ENCODE assay signal across 21 mouse cellular contexts in genomic region chr14:100924880-100925279, GRCm38 (mm10).
DNase-seq lines count a peak whose midpoint lies in the region; ATAC-seq and TF ChIP-seq lines count a peak whose summit lies in the region.
"Had no signal": no experiment of that assay in that cellular context is flagged by ENCODE, and none has a peak within 500 bp of the region (broad histone marks: within the 10 kb centered on the region; RNA-seq: fewer than 3 reads in every experiment).

No protein-coding gene starts in this region.

- no peaks in the 10 kb centered on the region for H3K9me3 ChIP-seq in intestine, embryonic 16.5 days (ENCODE audit: control insufficient read depth, low read length)
- no peaks in the 10 kb centered on the region for H3K9me3 ChIP-seq in intestine, embryonic 15.5 days
- H3K9me3 ChIP-seq in liver, postnatal 0 days (ENCODE audit: low read length): no peaks in the 10 kb centered on the region
- no peaks in the 10 kb centered on the region for H3K9me3 ChIP-seq in liver, embryonic 12.5 days (replicated peaks)
- no peaks in the 10 kb centered on the region for H3K9me3 ChIP-seq in stomach, embryonic 15.5 days
- H3K9me3 ChIP-seq in stomach, postnatal 0 days (ENCODE audit: control insufficient read depth, low read length): no peaks in the 10 kb centered on the region

- WGBS in intestine, embryonic 16.5 days: 61% methylated on average over 6 of the region's 6 CpGs
- 65% methylated on average over 6 of the region's 6 CpGs for WGBS in intestine, embryonic 15.5 days
- 57% methylated on average over 6 of the region's 6 CpGs for WGBS in liver, postnatal 0 days (ENCODE audit: insufficient replicate concordance)
- WGBS in liver, embryonic 12.5 days (ENCODE audit: insufficient replicate concordance): 62% methylated on average over 6 of the region's 6 CpGs
- 57% methylated on average over 6 of the region's 6 CpGs for WGBS in stomach, embryonic 15.5 days
- 55% methylated on average over 6 of the region's 6 CpGs for WGBS in stomach, postnatal 0 days

- no peaks in the 10 kb centered on the region for H3K36me3 ChIP-seq in intestine, embryonic 16.5 days (ENCODE audit: control insufficient read depth, insufficient read depth, low read length)
- no peaks in the 10 kb centered on the region for H3K36me3 ChIP-seq in intestine, embryonic 15.5 days
- no peaks in the 10 kb centered on the region for H3K36me3 ChIP-seq in liver, postnatal 0 days (replicated peaks; ENCODE audit: insufficient read depth, low read length)
- H3K36me3 ChIP-seq in liver, embryonic 12.5 days: no peaks in the 10 kb centered on the region
- no peaks in the 10 kb centered on the region for H3K36me3 ChIP-seq in stomach, embryonic 15.5 days
- no peaks in the 10 kb centered on the region for H3K36me3 ChIP-seq in stomach, postnatal 0 days (ENCODE audit: control insufficient read depth, insufficient read depth, low read length)
- H3K36me3 ChIP-seq: G1E had no signal

- peak; percentile 50; the same call in 1 of the 2 replicates for ATAC-seq in intestine, embryonic 16.5 days
- no peak for ATAC-seq in intestine, embryonic 15.5 days
- ATAC-seq in liver, postnatal 0 days: peak; percentile 55
- ATAC-seq in liver, embryonic 12.5 days: no peak
- peak; percentile 58; the same call in 1 of the 2 replicates for ATAC-seq in stomach, embryonic 15.5 days (ENCODE audit: insufficient read depth, low FRiP score, low read depth)
- no peak for ATAC-seq in stomach, postnatal 0 days (ENCODE audit: low FRiP score, low TSS enrichment)
- ATAC-seq: activated CD4-positive, CD25-positive, alpha-beta regulatory T cell, adult 4 months; CD4-positive, CD25-positive, alpha-beta regulatory T cell, adult 4 months; Patski had no signal

- no peak overlapping the region for H3K4me3 ChIP-seq in intestine, embryonic 16.5 days (ENCODE audit: low read length)
- H3K4me3 ChIP-seq in intestine, embryonic 15.5 days (replicated peaks): no peak overlapping the region
- no peak overlapping the region for H3K4me3 ChIP-seq in liver, postnatal 0 days (ENCODE audit: low read depth, low read length)
- H3K4me3 ChIP-seq in liver, embryonic 12.5 days: no peak overlapping the region
- no peak overlapping the region for H3K4me3 ChIP-seq in stomach, embryonic 15.5 days (replicated peaks)
- no peak overlapping the region for H3K4me3 ChIP-seq in stomach, postnatal 0 days (ENCODE audit: low read depth, low read length)

- DNase-seq in liver, postnatal 0 days: no peak
- no peak for DNase-seq in stomach, postnatal 0 days (ENCODE audit: low spot score)
- DNase-seq: adrenal gland, adult 2 months; adrenal gland, adult 8-10 months; adrenal gland, postnatal 10 days; adrenal gland, postnatal 14 days; adrenal gland, postnatal 25 days; adrenal gland, postnatal 36 days; B cell, adult 2 months; cerebellum, adult 11 months; cerebellum, adult 11-12 months; cerebellum, adult 18-20 months had no signal

- no peak overlapping the region for H3K9ac ChIP-seq in intestine, embryonic 16.5 days (ENCODE audit: low read depth, low read length)
- no peak overlapping the region for H3K9ac ChIP-seq in intestine, embryonic 15.5 days
- H3K9ac ChIP-seq in liver, postnatal 0 days (replicated peaks): no peak overlapping the region
- H3K9ac ChIP-seq in liver, embryonic 12.5 days: no peak overlapping the region
- no peak overlapping the region for H3K9ac ChIP-seq in stomach, embryonic 15.5 days
- H3K9ac ChIP-seq in stomach, postnatal 0 days (ENCODE audit: low read length): no peak overlapping the region

- no peak for TF ChIP-seq EP300 in liver, postnatal 0 days (IDR thresholded peaks at IDR 0.05; ENCODE audit: low read depth)
- no peak for TF ChIP-seq EP300 in stomach, postnatal 0 days (optimal IDR thresholded peaks at IDR 0.05)

- no peak overlapping the region for H3K27ac ChIP-seq in intestine, embryonic 16.5 days (ENCODE audit: low read length)
- no peak overlapping the region for H3K27ac ChIP-seq in intestine, embryonic 15.5 days
- H3K27ac ChIP-seq in liver, postnatal 0 days (ENCODE audit: low read depth): no peak overlapping the region
- H3K27ac ChIP-seq in liver, embryonic 12.5 days: no peak overlapping the region
- H3K27ac ChIP-seq in stomach, embryonic 15.5 days: no peak overlapping the region
- no peak overlapping the region for H3K27ac ChIP-seq in stomach, postnatal 0 days (replicated peaks)

- TF ChIP-seq CTCF in liver, postnatal 0 days (IDR thresholded peaks at IDR 0.05; ENCODE audit: low read depth): no peak
- TF ChIP-seq CTCF in stomach, postnatal 0 days (IDR thresholded peaks at IDR 0.05; ENCODE audit: low read depth): no peak

- no peak overlapping the region for H3K4me2 ChIP-seq in intestine, embryonic 16.5 days (ENCODE audit: low read depth, low read length)
- no peak overlapping the region for H3K4me2 ChIP-seq in intestine, embryonic 15.5 days (replicated peaks)
- H3K4me2 ChIP-seq in liver, postnatal 0 days (ENCODE audit: low read depth, low read length): no peak overlapping the region
- no peak overlapping the region for H3K4me2 ChIP-seq in liver, embryonic 12.5 days
- H3K4me2 ChIP-seq in stomach, embryonic 15.5 days: no peak overlapping the region
- no peak overlapping the region for H3K4me2 ChIP-seq in stomach, postnatal 0 days (replicated peaks; ENCODE audit: low read depth)

- H3K27me3 ChIP-seq in intestine, embryonic 16.5 days (replicated peaks; ENCODE audit: control insufficient read depth, insufficient read depth, low read length): no peaks in the 10 kb centered on the region
- no peaks in the 10 kb centered on the region for H3K27me3 ChIP-seq in intestine, embryonic 15.5 days (replicated peaks)
- H3K27me3 ChIP-seq in liver, postnatal 0 days (ENCODE audit: insufficient read depth, low read length): no peaks in the 10 kb centered on the region
- H3K27me3 ChIP-seq in liver, embryonic 12.5 days (replicated peaks): no peaks in the 10 kb centered on the region
- H3K27me3 ChIP-seq in stomach, embryonic 15.5 days (replicated peaks): no peaks in the 10 kb centered on the region
- H3K27me3 ChIP-seq in stomach, postnatal 0 days (ENCODE audit: control insufficient read depth, insufficient read depth, low read length): no peaks in the 10 kb centered on the region
- H3K27me3 ChIP-seq: CH12.LX, Patski had no signal

- H3K4me1 ChIP-seq in intestine, embryonic 16.5 days (ENCODE audit: control insufficient read depth, insufficient read depth, low read length): no peaks in the 10 kb centered on the region
- no peaks in the 10 kb centered on the region for H3K4me1 ChIP-seq in intestine, embryonic 15.5 days (replicated peaks)
- H3K4me1 ChIP-seq in liver, postnatal 0 days (ENCODE audit: insufficient read depth): no peaks in the 10 kb centered on the region
- H3K4me1 ChIP-seq in liver, embryonic 12.5 days: no peaks in the 10 kb centered on the region
- H3K4me1 ChIP-seq in stomach, embryonic 15.5 days: no peaks in the 10 kb centered on the region
- H3K4me1 ChIP-seq in stomach, postnatal 0 days (replicated peaks; ENCODE audit: control insufficient read depth, insufficient read depth): no peaks in the 10 kb centered on the region

Comparison
In these comparisons a context has a peak if more than half of its experiments do, and no peak if none do; other contexts are left out.
1. ATAC-seq: peak in intestine, embryonic 16.5 days (single experiment), liver, postnatal 0 days (single experiment) and stomach, embryonic 15.5 days (single experiment); none in intestine, embryonic 15.5 days (single experiment), liver, embryonic 12.5 days (single experiment) and stomach, postnatal 0 days (single experiment).